Mouse (Mus musculus) hindbrain, embryonic 15.5 days (tissue): ENCODE measurements at regions not wholly inside any gene's neighbourhood (a gene's known extent, or its start where the extent isn't known, plus 50 kb on each side); places are given as distances from the start of the nearest gene placed in this dataset.

ENCODE experiments used
- ATAC-seq: fragments of 200-750 bp; cut with Nextera tagmentation; 2 replicates; pipeline ENCODE4 v1.8.0; 2017; ENCODE audit warnings: low read depth, moderate number of reproducible peaks, moderate TSS enrichment; ENCODE audit not compliant: low FRiP score
- H3K27ac ChIP-seq: fragments of 300-500 bp; sonication (generic); replicated peaks from 2 replicates; pipeline ENCODE4 v1.5.1; 2015; ENCODE audit warnings: mild to moderate bottlenecking, inconsistent platforms
- H3K27me3 ChIP-seq: fragments of 300-500 bp; sonication (generic); 2 replicates; pipeline ENCODE4 v1.6.1; 2015; ENCODE audit warnings: control low read depth, inconsistent platforms
- H3K36me3 ChIP-seq: fragments of 300-500 bp; sonication (generic); 2 replicates; pipeline ENCODE4 v1.6.1; 2015; ENCODE audit warnings: control low read depth, inconsistent platforms
- H3K4me1 ChIP-seq: fragments of 300-500 bp; sonication (generic); replicated peaks from 2 replicates; pipeline ENCODE4 v1.6.1; 2015; ENCODE audit warnings: control low read depth, inconsistent platforms
- H3K4me2 ChIP-seq: fragments of 300-500 bp; sonication (generic); 2 replicates; pipeline ENCODE4 v1.6.1; 2015; ENCODE audit warnings: moderate library complexity, mild to moderate bottlenecking, inconsistent platforms
- H3K4me3 ChIP-seq: fragments of 300-500 bp; sonication (generic); 2 replicates; pipeline ENCODE4 v1.5.1; 2015; ENCODE audit warnings: mild to moderate bottlenecking, inconsistent platforms
- H3K9ac ChIP-seq: fragments of 300-500 bp; sonication (generic); 2 replicates; pipeline ENCODE4 v1.6.1; 2015; ENCODE audit warnings: inconsistent platforms
- H3K9me3 ChIP-seq: fragments of 300-500 bp; sonication (generic); 2 replicates; pipeline ENCODE4 v1.6.1; 2016; ENCODE audit warnings: control low read depth, inconsistent platforms
- WGBS: fragments of 180-500 bp; shearing (Covaris S2); methylation state at CpG from one replicate; pipeline ENCODE4 v1.1.7; 2015; 5-methylcytosine and 5-hydroxymethylcytosine counted together

DNA sequence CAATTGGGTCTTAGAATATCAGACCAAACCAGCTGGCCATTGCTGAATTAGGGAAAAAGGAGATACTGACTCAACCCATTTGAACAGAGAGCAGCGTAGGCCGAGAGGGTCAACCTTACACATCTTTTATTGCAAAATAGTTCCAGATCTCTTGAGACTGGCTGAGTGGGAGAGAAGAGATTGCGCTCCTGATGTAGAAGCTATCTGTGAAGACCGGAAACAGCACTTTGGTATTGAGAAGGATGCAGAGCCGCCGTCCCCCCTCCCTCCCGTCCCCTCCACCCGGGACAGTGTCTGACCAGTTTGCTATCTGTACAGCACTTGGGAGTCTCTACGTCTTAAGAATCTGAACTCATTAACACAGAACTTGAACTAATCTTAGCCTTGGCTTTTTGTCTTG is 135.6 kb downstream of the Zfp365 start:
- Histone ChIP-seq H3K9ac (no peak overlapping the region), H3K4me1 (no peaks in the 10 kb centered on the region), H3K27me3 (no peaks in the 10 kb centered on the region), H3K27ac (no peak overlapping the region), H3K4me3 (no peak overlapping the region), H3K36me3 (no peaks in the 10 kb centered on the region), H3K9me3 (no peaks in the 10 kb centered on the region), H3K4me2 (no peak overlapping the region)
- ATAC-seq: no peak
- 95% methylated on average over 9 of the region's 9 CpGs for WGBS

- H3K27me3 ChIP-seq: no peaks in the 10 kb centered on the region
- 84% methylated on average over 8 of the region's 8 CpGs for WGBS
- no peak overlapping the region for H3K4me3 ChIP-seq
- H3K9me3 ChIP-seq: no peaks in the 10 kb centered on the region
- no peak for ATAC-seq
- no peak overlapping the region for H3K27ac ChIP-seq
- H3K4me2 ChIP-seq: no peak overlapping the region
- H3K9ac ChIP-seq: no peak overlapping the region
- no peaks in the 10 kb centered on the region for H3K36me3 ChIP-seq
- H3K4me1 ChIP-seq: no peaks in the 10 kb centered on the region
These were observed 140.7 kb downstream of the Zfp365 start for GRCm38 (mm10) chr10:67771796-67772195.

GRCm38 (mm10) chr10:67766099-67766498 is 146.4 kb downstream of the Zfp365 start:
- H3K36me3 ChIP-seq: no peaks in the 10 kb centered on the region
- no peak overlapping the region for H3K4me2 ChIP-seq
- no peak overlapping the region for H3K4me3 ChIP-seq
- no peak for ATAC-seq
- WGBS: 44% methylated on average over 13 of the region's 13 CpGs
- no peaks in the 10 kb centered on the region for H3K4me1 ChIP-seq
- no peaks in the 10 kb centered on the region for H3K27me3 ChIP-seq
- H3K9ac ChIP-seq: no peak overlapping the region
- H3K9me3 ChIP-seq: no peaks in the 10 kb centered on the region
- H3K27ac ChIP-seq: no peak overlapping the region

GRCm38 (mm10) chr10:67760424-67760823 is 152.0 kb downstream of the Zfp365 start:
- Histone ChIP-seq H3K4me1 (no peaks in the 10 kb centered on the region), H3K9me3 (no peaks in the 10 kb centered on the region), H3K9ac (no peak overlapping the region), H3K27ac (no peak overlapping the region), H3K4me3 (no peak overlapping the region), H3K27me3 (no peaks in the 10 kb centered on the region), H3K4me2 (no peak overlapping the region), H3K36me3 (no peaks in the 10 kb centered on the region)
- 74% methylated on average over 3 of the region's 3 CpGs for whole genome bisulfite sequencing
- no peak for ATAC-seq

DNA sequence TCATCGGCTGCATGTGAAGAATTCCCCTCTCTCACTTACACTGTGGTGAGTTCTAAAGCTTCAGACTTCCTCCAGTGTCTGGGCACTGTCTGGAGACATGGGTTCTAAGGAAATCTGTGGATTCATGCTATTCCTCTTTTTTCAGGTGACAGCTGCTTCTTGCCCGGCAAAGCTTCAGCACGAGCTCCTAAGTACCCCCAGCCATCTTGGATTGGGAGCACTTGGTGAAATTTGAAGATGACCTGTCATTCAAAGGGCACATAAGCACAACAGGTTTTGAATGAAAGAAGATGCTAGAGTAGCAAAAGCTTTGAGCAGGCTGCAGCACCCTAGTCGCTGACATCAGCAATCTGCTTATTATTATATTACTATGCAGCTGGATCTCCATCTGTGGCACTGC is 164.3 kb downstream of the Zfp365 start:
- H3K4me3 ChIP-seq: no peak overlapping the region
- 84% methylated on average over 4 of the region's 4 CpGs for WGBS

GRCm38 (mm10) chr10:67747461-67747860 is 165.0 kb downstream of the Zfp365 start:
- Histone ChIP-seq H3K27me3 (no peaks in the 10 kb centered on the region), H3K4me3 (no peak overlapping the region), H3K4me2 (no peak overlapping the region), H3K36me3 (no peaks in the 10 kb centered on the region), H3K27ac (no peak overlapping the region), H3K9ac (no peak overlapping the region), H3K9me3 (no peaks in the 10 kb centered on the region), H3K4me1 (no peaks in the 10 kb centered on the region)
- no peak for ATAC-seq
- 84% methylated on average over 3 of the region's 3 CpGs for WGBS

More for the DNA sequence above, 164.3 kb downstream of the Zfp365 start:
- no peak overlapping the region for H3K9ac ChIP-seq
- H3K36me3 ChIP-seq: no peaks in the 10 kb centered on the region
- H3K4me2 ChIP-seq: no peak overlapping the region
- no peaks in the 10 kb centered on the region for H3K4me1 ChIP-seq
- H3K27ac ChIP-seq: no peak overlapping the region
- no peaks in the 10 kb centered on the region for H3K9me3 ChIP-seq
- ATAC-seq: no peak
- H3K27me3 ChIP-seq: no peaks in the 10 kb centered on the region

- no peak for ATAC-seq
- H3K27ac ChIP-seq: no peak overlapping the region
- 73% methylated on average over 3 of the region's 3 CpGs for WGBS
- H3K9me3 ChIP-seq: no peaks in the 10 kb centered on the region
- no peaks in the 10 kb centered on the region for H3K4me1 ChIP-seq
- no peaks in the 10 kb centered on the region for H3K36me3 ChIP-seq
- no peak overlapping the region for H3K4me3 ChIP-seq
- no peak overlapping the region for H3K4me2 ChIP-seq
- H3K9ac ChIP-seq: no peak overlapping the region
- H3K27me3 ChIP-seq: no peaks in the 10 kb centered on the region
These were observed 166.3 kb downstream of the Zfp365 start for GRCm38 (mm10) chr10:67746140-67746539.

DNA sequence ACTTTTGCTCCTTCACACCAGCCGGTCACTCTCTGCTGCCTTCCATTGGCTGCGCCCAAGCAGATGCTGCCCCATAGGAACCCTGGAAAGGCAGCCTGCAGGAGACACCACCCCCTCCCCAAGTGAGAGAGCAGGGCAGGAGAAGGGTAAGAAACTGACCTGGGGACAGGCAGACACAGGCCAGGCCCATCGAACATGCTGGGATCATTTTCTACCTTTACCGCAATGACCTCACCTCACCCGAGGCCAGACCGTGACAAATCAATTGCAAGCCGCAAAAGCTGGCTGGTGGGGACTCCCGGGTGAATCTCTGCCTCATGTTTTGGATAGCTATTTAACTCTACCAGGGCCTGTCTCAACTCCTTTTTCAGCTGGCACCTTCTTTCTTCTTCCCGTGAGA is 168.9 kb downstream of the Zfp365 start:
- Histone ChIP-seq H3K4me3 (no peak overlapping the region), H3K4me1 (no peaks in the 10 kb centered on the region), H3K27me3 (no peaks in the 10 kb centered on the region), H3K4me2 (no peak overlapping the region), H3K36me3 (no peaks in the 10 kb centered on the region), H3K9me3 (no peaks in the 10 kb centered on the region), H3K9ac (no peak overlapping the region), H3K27ac (no peak overlapping the region)
- ATAC-seq: no peak
- 46% methylated on average over 9 of the region's 9 CpGs for WGBS

- Histone ChIP-seq H3K27ac (no peak overlapping the region), H3K9ac (no peak overlapping the region), H3K4me2 (no peak overlapping the region), H3K36me3 (no peaks in the 10 kb centered on the region), H3K27me3 (no peaks in the 10 kb centered on the region), H3K4me3 (no peak overlapping the region), H3K4me1 (no peaks in the 10 kb centered on the region), H3K9me3 (no peaks in the 10 kb centered on the region)
- WGBS: 62% methylated on average over 8 of the region's 8 CpGs
- no peak for ATAC-seq
These were observed 169.6 kb downstream of the Zfp365 start for GRCm38 (mm10) chr10:67742824-67743223.

GRCm38 (mm10) chr10:67742305-67742704 is 170.2 kb downstream of the Zfp365 start:
- WGBS: 80% methylated on average over 10 of the region's 10 CpGs
- ATAC-seq: no peak
- no peaks in the 10 kb centered on the region for H3K27me3 ChIP-seq

DNA sequence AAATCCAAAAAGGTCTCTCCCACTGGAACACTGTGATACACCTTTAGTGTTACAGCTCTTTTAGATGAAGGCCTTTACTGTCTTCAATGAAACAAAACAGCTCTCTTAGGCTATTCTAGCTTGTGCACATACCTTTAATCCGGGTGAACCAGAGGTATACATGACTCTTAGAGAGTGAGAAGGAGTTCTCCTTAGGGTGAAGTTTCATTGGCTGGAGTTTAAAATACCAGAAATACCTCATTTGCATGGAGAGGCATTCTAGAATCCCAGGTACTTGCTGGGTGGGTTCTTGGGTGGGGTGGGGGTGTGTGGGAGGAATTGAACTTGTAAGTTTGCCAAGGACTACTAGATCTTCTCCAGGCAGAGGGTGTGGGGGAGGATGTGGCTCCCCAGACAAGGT is 173.3 kb downstream of the Zfp365 start:
- no peak overlapping the region for H3K9ac ChIP-seq
- H3K4me2 ChIP-seq: no peak overlapping the region
- H3K36me3 ChIP-seq: no peaks in the 10 kb centered on the region
- WGBS: 59% methylated on average over 1 of the region's 1 CpGs
- H3K4me3 ChIP-seq: no peak overlapping the region
- no peaks in the 10 kb centered on the region for H3K4me1 ChIP-seq
- no peak overlapping the region for H3K27ac ChIP-seq
- no peak for ATAC-seq
- no peaks in the 10 kb centered on the region for H3K27me3 ChIP-seq
- no peaks in the 10 kb centered on the region for H3K9me3 ChIP-seq

More at GRCm38 (mm10) chr10:67742305-67742704, 170.2 kb downstream of the Zfp365 start:
- no peak overlapping the region for H3K27ac ChIP-seq
- no peaks in the 10 kb centered on the region for H3K36me3 ChIP-seq
- no peak overlapping the region for H3K4me2 ChIP-seq
- H3K4me1 ChIP-seq: no peaks in the 10 kb centered on the region
- H3K4me3 ChIP-seq: no peak overlapping the region
- H3K9ac ChIP-seq: no peak overlapping the region
- H3K9me3 ChIP-seq: no peaks in the 10 kb centered on the region

DNA sequence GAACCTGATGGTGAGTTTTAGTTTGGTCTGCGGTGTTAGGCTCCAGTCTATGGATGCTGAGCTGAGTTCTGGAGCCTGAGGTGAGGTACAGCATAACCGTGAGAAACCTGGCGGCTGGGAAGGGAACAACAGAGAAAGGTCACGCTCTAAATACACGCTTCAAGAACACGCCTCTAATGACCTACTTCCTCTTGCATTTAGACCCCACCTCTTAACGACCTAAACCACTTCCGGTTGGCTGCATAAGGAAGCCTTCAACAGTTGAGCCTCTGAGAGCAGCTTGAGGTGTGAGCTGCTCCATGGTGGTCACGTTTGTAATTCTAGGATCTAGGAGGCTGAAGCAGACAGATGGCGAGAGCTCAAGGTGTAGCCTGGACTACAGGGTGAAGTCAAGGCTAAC is 175.8 kb downstream of the Zfp365 start:
- no peak overlapping the region for H3K27ac ChIP-seq
- WGBS: 91% methylated on average over 10 of the region's 10 CpGs
- H3K27me3 ChIP-seq: no peaks in the 10 kb centered on the region
- H3K4me2 ChIP-seq: no peak overlapping the region
- H3K36me3 ChIP-seq: no peaks in the 10 kb centered on the region
- H3K4me3 ChIP-seq: no peak overlapping the region
- H3K9ac ChIP-seq: no peak overlapping the region
- no peak for ATAC-seq
- H3K4me1 ChIP-seq: no peaks in the 10 kb centered on the region
- no peaks in the 10 kb centered on the region for H3K9me3 ChIP-seq

- H3K36me3 ChIP-seq: no peaks in the 10 kb centered on the region
- no peaks in the 10 kb centered on the region for H3K9me3 ChIP-seq
- no peaks in the 10 kb centered on the region for H3K27me3 ChIP-seq
- H3K9ac ChIP-seq: no peak overlapping the region
- no peak overlapping the region for H3K4me2 ChIP-seq
- WGBS: 86% methylated on average over 9 of the region's 9 CpGs
- H3K4me3 ChIP-seq: no peak overlapping the region
- H3K27ac ChIP-seq: no peak overlapping the region
- no peaks in the 10 kb centered on the region for H3K4me1 ChIP-seq
- no peak for ATAC-seq
These were observed 180.9 kb downstream of the Zfp365 start for GRCm38 (mm10) chr10:67731577-67731976.
